ENCODE assay signal across 21 mouse cellular contexts in the genomic region with DNA sequence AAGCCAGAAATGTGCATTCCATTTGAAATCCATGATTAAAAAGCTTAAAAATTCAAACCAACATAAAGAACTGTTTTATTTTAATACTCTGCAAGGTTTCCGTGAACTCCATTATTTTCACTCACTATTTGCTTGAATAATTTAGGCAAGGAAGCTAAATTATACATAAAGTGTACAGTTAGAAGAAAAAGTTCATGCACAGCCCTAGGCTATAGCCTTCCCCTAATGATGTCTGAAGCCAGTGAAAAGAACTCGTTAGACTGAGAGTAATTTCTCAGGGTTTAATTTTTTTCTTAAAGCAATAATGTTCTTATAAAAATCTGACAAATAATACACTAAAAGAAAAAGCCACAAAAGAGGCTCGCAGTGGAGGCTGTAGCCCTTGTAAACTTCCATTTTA.
DNase-seq lines count a peak whose midpoint lies in the region; ATAC-seq and TF ChIP-seq lines count a peak whose summit lies in the region.
"Had no signal": no experiment of that assay in that cellular context is flagged by ENCODE, and none has a peak within 500 bp of the region (broad histone marks: within the 10 kb centered on the region; RNA-seq: fewer than 3 reads in every experiment).

No protein-coding gene starts in this region.

- H3K36me3 ChIP-seq in forebrain, embryonic 14.5 days (ENCODE audit: control insufficient read depth, insufficient read depth, low read length): no peaks in the 10 kb centered on the region
- H3K36me3 ChIP-seq in forebrain, embryonic 13.5 days (ENCODE audit: poor library complexity, severe bottlenecking): no peaks in the 10 kb centered on the region
- H3K36me3 ChIP-seq in hindbrain, embryonic 16.5 days (ENCODE audit: control insufficient read depth, insufficient read depth, low read length): no peaks in the 10 kb centered on the region
- H3K36me3 ChIP-seq in hindbrain, embryonic 12.5 days: no peaks in the 10 kb centered on the region
- H3K36me3 ChIP-seq in midbrain, embryonic 16.5 days (ENCODE audit: control insufficient read depth, insufficient read depth, low read length): no peaks in the 10 kb centered on the region
- no peaks in the 10 kb centered on the region for H3K36me3 ChIP-seq in midbrain, embryonic 10.5 days
- H3K36me3 ChIP-seq: embryonic facial prominence, embryonic 13.5 days; G1E; heart, embryonic 10.5 days had no signal

- H3K4me3 ChIP-seq in forebrain, embryonic 14.5 days (ENCODE audit: low read depth, low read length): no peak overlapping the region
- no peak overlapping the region for H3K4me3 ChIP-seq in forebrain, embryonic 13.5 days
- H3K4me3 ChIP-seq in hindbrain, embryonic 16.5 days (ENCODE audit: low read length): no peak overlapping the region
- no peak overlapping the region for H3K4me3 ChIP-seq in hindbrain, embryonic 12.5 days
- H3K4me3 ChIP-seq in midbrain, embryonic 16.5 days (ENCODE audit: low read depth, low read length): no peak overlapping the region
- H3K4me3 ChIP-seq in midbrain, embryonic 10.5 days: no peak overlapping the region
- H3K4me3 ChIP-seq: embryonic facial prominence, embryonic 13.5 days; heart, embryonic 10.5 days had no signal

- 16% methylated on average over 3 of the region's 3 CpGs for WGBS in forebrain, embryonic 14.5 days
- WGBS in forebrain, embryonic 13.5 days: 18% methylated on average over 3 of the region's 3 CpGs
- 30% methylated on average over 3 of the region's 3 CpGs for WGBS in hindbrain, embryonic 16.5 days
- 58% methylated on average over 3 of the region's 3 CpGs for WGBS in hindbrain, embryonic 12.5 days
- 46% methylated on average over 3 of the region's 3 CpGs for WGBS in midbrain, embryonic 16.5 days
- WGBS in midbrain, embryonic 10.5 days: 70% methylated on average over 3 of the region's 3 CpGs

- no peaks in the 10 kb centered on the region for H3K27me3 ChIP-seq in forebrain, embryonic 14.5 days (replicated peaks; ENCODE audit: control insufficient read depth, insufficient read depth, low read length)
- H3K27me3 ChIP-seq in forebrain, embryonic 13.5 days: 0 out of 2 replicates have a peak, but pooled peaks cover 3% of the 10 kb centered on the region
- no peaks in the 10 kb centered on the region for H3K27me3 ChIP-seq in hindbrain, embryonic 16.5 days (replicated peaks; ENCODE audit: control insufficient read depth, insufficient read depth, low read length)
- no peaks in the 10 kb centered on the region for H3K27me3 ChIP-seq in hindbrain, embryonic 12.5 days
- H3K27me3 ChIP-seq in midbrain, embryonic 16.5 days (ENCODE audit: control insufficient read depth, insufficient read depth, low read depth, low read length): no peaks in the 10 kb centered on the region
- H3K27me3 ChIP-seq in midbrain, embryonic 10.5 days (ENCODE audit: low read depth, poor library complexity, severe bottlenecking): no peaks in the 10 kb centered on the region
- H3K27me3 ChIP-seq: embryonic facial prominence, embryonic 13.5 days had no signal

- no peak overlapping the region for H3K9ac ChIP-seq in forebrain, embryonic 14.5 days (ENCODE audit: low read length)
- H3K9ac ChIP-seq in forebrain, embryonic 13.5 days: no peak overlapping the region
- no peak overlapping the region for H3K9ac ChIP-seq in hindbrain, embryonic 16.5 days (ENCODE audit: low read depth, low read length)
- H3K9ac ChIP-seq in hindbrain, embryonic 12.5 days: no peak overlapping the region
- H3K9ac ChIP-seq in midbrain, embryonic 16.5 days (ENCODE audit: low read depth, low read length): no peak overlapping the region
- H3K9ac ChIP-seq: embryonic facial prominence, embryonic 13.5 days had no signal

- no peak for TF ChIP-seq CTCF in brain, embryonic 14.5 days (IDR thresholded peaks at IDR 0.05; ENCODE audit: borderline replicate concordance, extremely low read depth, insufficient read depth, insufficient read length)

- peaks cover 6% of the 10 kb centered on the region for H3K4me1 ChIP-seq in forebrain, embryonic 14.5 days (ENCODE audit: control insufficient read depth, insufficient read depth, low read length)
- H3K4me1 ChIP-seq in forebrain, embryonic 13.5 days: peaks cover 13% of the 10 kb centered on the region
- peaks cover 3% of the 10 kb centered on the region for H3K4me1 ChIP-seq in hindbrain, embryonic 16.5 days (ENCODE audit: control insufficient read depth, insufficient read depth, low read depth, low read length)
- no peaks in the 10 kb centered on the region for H3K4me1 ChIP-seq in hindbrain, embryonic 12.5 days
- H3K4me1 ChIP-seq in midbrain, embryonic 16.5 days (ENCODE audit: control insufficient read depth, insufficient read depth, low read length): no peaks in the 10 kb centered on the region
- peaks cover 4% of the 10 kb centered on the region for H3K4me1 ChIP-seq in midbrain, embryonic 10.5 days
- H3K4me1 ChIP-seq: heart, embryonic 10.5 days had no signal

- DNase-seq in forebrain, embryonic 14.5 days (ENCODE audit: low spot score): peak; percentile 33
- no peak for DNase-seq in midbrain, embryonic 10.5 days (ENCODE audit: low spot score)
- peak; percentile 67 for DNase-seq in brain, embryonic 14.5 days (ENCODE audit: low read depth)
- no peak for DNase-seq in gastrocnemius, postnatal 14 days
- DNase-seq: adrenal gland, postnatal 10 days; B cell, adult 2 months; cerebellum, adult 18-20 months; cerebellum, adult 9-11 months; cerebellum, postnatal 36 days; heart, adult 18-20 months; heart, postnatal 10 days; heart, postnatal 4 days had no signal

- no peaks in the 10 kb centered on the region for H3K9me3 ChIP-seq in forebrain, embryonic 14.5 days (replicated peaks; ENCODE audit: control insufficient read depth, low read length)
- no peaks in the 10 kb centered on the region for H3K9me3 ChIP-seq in forebrain, embryonic 13.5 days (replicated peaks)
- H3K9me3 ChIP-seq in hindbrain, embryonic 16.5 days (ENCODE audit: control insufficient read depth, low read length): no peaks in the 10 kb centered on the region
- no peaks in the 10 kb centered on the region for H3K9me3 ChIP-seq in hindbrain, embryonic 12.5 days (replicated peaks)
- no peaks in the 10 kb centered on the region for H3K9me3 ChIP-seq in midbrain, embryonic 16.5 days (replicated peaks; ENCODE audit: control insufficient read depth, low read length, poor library complexity, severe bottlenecking)
- H3K9me3 ChIP-seq in midbrain, embryonic 10.5 days (replicated peaks): no peaks in the 10 kb centered on the region
- H3K9me3 ChIP-seq: embryonic facial prominence, embryonic 13.5 days; G1E; heart, embryonic 10.5 days had no signal

- no peak for TF ChIP-seq POLR2A in brain, embryonic 14.5 days (IDR thresholded peaks at IDR 0.05; ENCODE audit: borderline replicate concordance, extremely low read depth, insufficient read depth, insufficient read length, poor library complexity, severe bottlenecking)

- H3K27ac ChIP-seq in forebrain, embryonic 14.5 days (ENCODE audit: low read depth, low read length): no peak overlapping the region
- H3K27ac ChIP-seq in forebrain, embryonic 13.5 days: no peak overlapping the region
- no peak overlapping the region for H3K27ac ChIP-seq in hindbrain, embryonic 16.5 days (ENCODE audit: low read depth, low read length)
- no peak overlapping the region for H3K27ac ChIP-seq in hindbrain, embryonic 12.5 days
- no peak overlapping the region for H3K27ac ChIP-seq in midbrain, embryonic 16.5 days (ENCODE audit: low read length)
- H3K27ac ChIP-seq in midbrain, embryonic 10.5 days (replicated peaks): no peak overlapping the region
- H3K27ac ChIP-seq: embryonic facial prominence, embryonic 13.5 days; heart, embryonic 10.5 days had no signal

- H3K4me2 ChIP-seq in forebrain, embryonic 14.5 days (ENCODE audit: low read length): no peak overlapping the region
- H3K4me2 ChIP-seq in forebrain, embryonic 13.5 days: no peak overlapping the region
- no peak overlapping the region for H3K4me2 ChIP-seq in hindbrain, embryonic 16.5 days (ENCODE audit: low read length)
- no peak overlapping the region for H3K4me2 ChIP-seq in hindbrain, embryonic 12.5 days (replicated peaks)
- no peak overlapping the region for H3K4me2 ChIP-seq in midbrain, embryonic 16.5 days (ENCODE audit: low read length)
- H3K4me2 ChIP-seq: embryonic facial prominence, embryonic 13.5 days had no signal

- no peak for ATAC-seq in forebrain, embryonic 14.5 days
- ATAC-seq in forebrain, embryonic 13.5 days: no peak
- peak; percentile 65; the same call in 1 of the 2 replicates for ATAC-seq in hindbrain, embryonic 16.5 days
- ATAC-seq in hindbrain, embryonic 12.5 days (ENCODE audit: low FRiP score): no peak
- ATAC-seq in midbrain, embryonic 16.5 days: peak; percentile 86
- ATAC-seq: CD4-positive, CD25-positive, alpha-beta regulatory T cell, adult 4 months; intestine, embryonic 16.5 days had no signal

- intact Hi-C loops in gastrocnemius, postnatal 14 days (cut with DNase I; ENCODE audit: low total_unique reads): no loop called here

Comparison
In these comparisons a context has a peak if more than half of its experiments do, and no peak if none do; other contexts are left out.
1. ATAC-seq: peak in hindbrain, embryonic 16.5 days (single experiment) and midbrain, embryonic 16.5 days (single experiment); none in forebrain, embryonic 14.5 days (single experiment), forebrain, embryonic 13.5 days (single experiment) and hindbrain, embryonic 12.5 days (single experiment).
2. DNase-seq: peak in forebrain, embryonic 14.5 days (single experiment) and brain, embryonic 14.5 days (single experiment); none in midbrain, embryonic 10.5 days (single experiment) and gastrocnemius, postnatal 14 days (single experiment).